Comparison of ENCODE assay signal across 15 mouse cellular contexts in the genomic region with DNA sequence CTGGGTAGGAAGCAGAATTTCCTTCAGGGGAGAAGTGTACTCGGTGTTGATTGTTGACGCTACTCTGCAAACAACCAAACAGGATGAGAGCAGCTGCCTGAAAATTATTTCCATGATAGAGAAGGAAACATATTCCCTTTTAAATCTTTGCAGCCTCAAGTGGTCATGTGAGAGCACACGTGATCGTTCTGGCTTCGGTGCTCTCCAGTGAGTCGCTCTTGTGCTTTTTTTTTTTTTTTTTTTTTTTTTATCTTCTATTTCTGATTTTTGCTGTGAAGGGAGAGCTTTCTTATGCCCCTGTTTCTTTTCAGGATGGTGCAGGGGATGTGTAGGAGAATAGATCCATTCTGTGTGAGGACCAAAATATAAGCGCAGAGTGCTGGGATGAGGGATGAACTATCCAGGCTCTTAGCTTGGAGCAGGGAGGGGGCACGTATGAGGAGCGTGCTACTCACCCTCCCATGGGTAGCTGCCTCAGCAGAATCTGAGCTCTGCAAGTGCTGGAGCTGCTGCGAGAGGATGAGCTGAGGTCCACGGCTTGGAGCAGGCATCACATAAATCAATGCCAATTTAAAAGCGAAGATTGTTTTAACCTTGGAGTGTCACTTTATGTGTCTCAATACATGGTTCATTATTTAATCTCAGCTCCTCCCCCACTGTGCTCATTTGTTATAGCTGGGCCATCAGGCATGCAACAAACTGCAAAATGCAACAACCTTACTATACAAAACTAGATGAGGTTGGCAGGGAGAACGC.
DNase-seq lines count a peak whose midpoint lies in the region; ATAC-seq lines count a peak whose summit lies in the region.
"Had no signal": no experiment of that assay in that cellular context is flagged by ENCODE, and none has a peak within 500 bp of the region (broad histone marks: within the 10 kb centered on the region; RNA-seq: fewer than 3 reads in every experiment).

No protein-coding gene starts in this region.

- H3K4me1 ChIP-seq in neural tube, embryonic 12.5 days: no peaks in the 10 kb centered on the region
- no peaks in the 10 kb centered on the region for H3K4me1 ChIP-seq in midbrain, embryonic 14.5 days (ENCODE audit: control insufficient read depth, insufficient read depth, low read length)

- H3K4me2 ChIP-seq in neural tube, embryonic 12.5 days (replicated peaks): no peak overlapping the region
- H3K4me2 ChIP-seq in midbrain, embryonic 14.5 days (ENCODE audit: low read length): no peak overlapping the region

- no peaks in the 10 kb centered on the region for H3K36me3 ChIP-seq in neural tube, embryonic 12.5 days
- H3K36me3 ChIP-seq in midbrain, embryonic 14.5 days (ENCODE audit: control insufficient read depth, insufficient read depth, low read length): no peaks in the 10 kb centered on the region

- H3K27ac ChIP-seq in neural tube, embryonic 12.5 days: no peak overlapping the region
- no peak overlapping the region for H3K27ac ChIP-seq in midbrain, embryonic 14.5 days (replicated peaks; ENCODE audit: low read depth, low read length)
- H3K27ac ChIP-seq: liver, embryonic 14.5 days; macrophage had no signal

- H3K27me3 ChIP-seq in neural tube, embryonic 12.5 days (replicated peaks): no peaks in the 10 kb centered on the region
- no peaks in the 10 kb centered on the region for H3K27me3 ChIP-seq in midbrain, embryonic 14.5 days (ENCODE audit: control insufficient read depth, insufficient read depth, low read length)

- no peak overlapping the region for H3K9ac ChIP-seq in neural tube, embryonic 12.5 days
- no peak overlapping the region for H3K9ac ChIP-seq in midbrain, embryonic 14.5 days (replicated peaks; ENCODE audit: low read length)
- H3K9ac ChIP-seq: liver, embryonic 14.5 days had no signal

- DNase-seq in frontal cortex, postnatal 10 days (ENCODE audit: low spot score in 2 of 2): no peak
- DNase-seq in neural tube, embryonic 10.5 days (ENCODE audit: extremely low spot score, low spot score): no peak
- DNase-seq in midbrain, embryonic 14.5 days: peak; percentile 31
- DNase-seq in telencephalon, adult 2 months (ENCODE audit: low read depth, low spot score): peak; percentile 53
- no peak for DNase-seq in spleen, postnatal 14 days (ENCODE audit: low spot score in 2 of 2)
- DNase-seq in lung, postnatal 25 days (ENCODE audit: low spot score): no peak
- DNase-seq: adrenal gland, postnatal 14 days; cerebellum, adult 11 months; gastrocnemius, postnatal 36 days; thymus, postnatal 25 days had no signal

- WGBS in neural tube, embryonic 12.5 days: 76% methylated on average over 13 of the region's 13 CpGs
- WGBS in midbrain, embryonic 14.5 days: 83% methylated on average over 13 of the region's 13 CpGs

- H3K4me3 ChIP-seq in neural tube, embryonic 12.5 days: no peak overlapping the region
- no peak overlapping the region for H3K4me3 ChIP-seq in midbrain, embryonic 14.5 days (replicated peaks; ENCODE audit: low read depth, low read length)

- H3K9me3 ChIP-seq in neural tube, embryonic 12.5 days: no peaks in the 10 kb centered on the region
- no peaks in the 10 kb centered on the region for H3K9me3 ChIP-seq in midbrain, embryonic 14.5 days (ENCODE audit: control insufficient read depth, low read length)

- ATAC-seq in frontal cortex, adult (ENCODE audit: low TSS enrichment): peak; percentile 100
- ATAC-seq in neural tube, embryonic 12.5 days (ENCODE audit: low FRiP score, low read depth): peak; percentile 72; the same call in 1 of the 2 replicates
- no peak for ATAC-seq in midbrain, embryonic 14.5 days (ENCODE audit: low FRiP score, low TSS enrichment)
- ATAC-seq: intestine, embryonic 16.5 days had no signal

Comparison
In these comparisons a context has a peak if more than half of its experiments do, and no peak if none do; other contexts are left out.
1. DNase-seq: peak in midbrain, embryonic 14.5 days (single experiment) and telencephalon, adult 2 months (single experiment); none in frontal cortex, postnatal 10 days (0 of 2), neural tube, embryonic 10.5 days (single experiment), spleen, postnatal 14 days (0 of 2) and lung, postnatal 25 days (single experiment).